Mouse (Mus musculus) macrophage (primary cell): ENCODE results near the gene Heatr5b. TPM values are rescaled to one million over a fixed set of nuclear protein-coding genes. Genes with fewer than 3 reads are reported as not detected.

Experiments
- polyA plus RNA-seq: library from polyadenylated mRNA; stranded (reverse); fragments of 250-400 nt; gene quantifications from 3 replicates; pipeline ENCODE4 v1.2.4, GENCODE M21; 2018; ENCODE audit warnings: inconsistent platforms

Heatr5b gene
- polyA plus RNA-seq, 1 experiment from 2014 or later, result 25.0 TPM

Other genes starting within 250 kb of the Heatr5b start
- 16.5 to 21.0 TPM (median 18.8 TPM) in 3 replicates for gene Strn, start 98.2 kb downstream of the Heatr5b start, polyA plus RNA-seq
- 24.8 to 51.5 TPM (median 31.8 TPM) in 3 replicates for gene Gpatch11, start 203 bp upstream of the Heatr5b start, polyA plus RNA-seq
- gene Eif2ak2, start 47.2 kb upstream of the Heatr5b start, polyA plus RNA-seq, result 65.5 to 81.5 TPM (median 75.6 TPM) in 3 replicates
- not detected in 3 replicates for gene Sult6b1, start 71.6 kb upstream of the Heatr5b start, polyA plus RNA-seq
- gene Cebpzos, start 81.1 kb upstream of the Heatr5b start, polyA plus RNA-seq, result 39.4 to 58.3 TPM (median 45.7 TPM) in 3 replicates
- 14.3 to 26.7 TPM (median 23.4 TPM) in 3 replicates for gene Cebpz, start 101.7 kb upstream of the Heatr5b start, polyA plus RNA-seq
- gene Ndufaf7, start 101.8 kb upstream of the Heatr5b start, polyA plus RNA-seq, result 8.2 to 13.6 TPM (median 8.5 TPM) in 3 replicates
- 12.4 to 15.5 TPM (median 13.1 TPM) in 3 replicates for gene Prkd3, start 185.5 kb upstream of the Heatr5b start, polyA plus RNA-seq
- 6.4 to 28.5 TPM (median 11.2 TPM) in 3 replicates for gene Qpct, start 216.5 kb upstream of the Heatr5b start, polyA plus RNA-seq